Mouse (Mus musculus) urinary bladder, postnatal 4 days (tissue): Measurements from ENCODE around the gene Ube2r2.
A peak's percentile ranks its signal among the peaks of the same experiment; 100 is the strongest.

Experiments used
- DNase-seq, 2 experiments: peaks; one replicate each; pipeline ENCODE4 v3.0.0; 2021 to 2022; ENCODE audit warnings: low spot score in 2 of 2

Gene Ube2r2

GRCm38 (mm10) chr4:41118706-41119292, 16.7 kb upstream of the Ube2r2 start:
- DNase-seq, result peak in 1 of 2 experiments; percentile 72

GRCm38 (mm10) chr4:41124180-41124951, 11.2 kb upstream of the Ube2r2 start, which contains the start of gene Nol6:
Gene Nol6 (minus strand): TSS chr4:41124455.
- peak; percentile 97 to 98 for DNase-seq

DNA sequence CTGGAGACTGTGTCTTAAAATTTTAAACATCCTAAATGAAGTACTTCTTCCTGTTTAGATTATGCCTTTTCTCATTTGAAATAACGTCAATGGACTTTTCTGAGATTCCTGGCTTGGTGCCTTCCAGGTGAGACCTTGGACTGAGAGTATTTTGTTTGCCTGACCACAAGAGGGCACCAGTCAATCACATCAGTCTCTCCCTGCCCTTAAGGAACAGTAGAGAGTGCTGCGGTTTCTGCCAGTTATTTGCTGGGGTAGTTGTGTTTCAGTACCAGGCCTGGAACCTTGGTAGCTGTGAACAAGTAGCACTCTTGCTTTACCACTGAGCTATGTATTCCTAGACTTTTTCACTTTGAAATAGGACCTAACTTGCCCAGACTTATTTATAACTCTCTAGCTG, 6.1 kb upstream of the Ube2r2 start:
- DNase-seq, result no peak

- no peak for DNase-seq
These were observed 5.7 kb upstream of the Ube2r2 start for GRCm38 (mm10) chr4:41129836-41130235.

GRCm38 (mm10) chr4:41132471-41132870, 3.1 kb upstream of the Ube2r2 start:
- DNase-seq, result no peak

DNA sequence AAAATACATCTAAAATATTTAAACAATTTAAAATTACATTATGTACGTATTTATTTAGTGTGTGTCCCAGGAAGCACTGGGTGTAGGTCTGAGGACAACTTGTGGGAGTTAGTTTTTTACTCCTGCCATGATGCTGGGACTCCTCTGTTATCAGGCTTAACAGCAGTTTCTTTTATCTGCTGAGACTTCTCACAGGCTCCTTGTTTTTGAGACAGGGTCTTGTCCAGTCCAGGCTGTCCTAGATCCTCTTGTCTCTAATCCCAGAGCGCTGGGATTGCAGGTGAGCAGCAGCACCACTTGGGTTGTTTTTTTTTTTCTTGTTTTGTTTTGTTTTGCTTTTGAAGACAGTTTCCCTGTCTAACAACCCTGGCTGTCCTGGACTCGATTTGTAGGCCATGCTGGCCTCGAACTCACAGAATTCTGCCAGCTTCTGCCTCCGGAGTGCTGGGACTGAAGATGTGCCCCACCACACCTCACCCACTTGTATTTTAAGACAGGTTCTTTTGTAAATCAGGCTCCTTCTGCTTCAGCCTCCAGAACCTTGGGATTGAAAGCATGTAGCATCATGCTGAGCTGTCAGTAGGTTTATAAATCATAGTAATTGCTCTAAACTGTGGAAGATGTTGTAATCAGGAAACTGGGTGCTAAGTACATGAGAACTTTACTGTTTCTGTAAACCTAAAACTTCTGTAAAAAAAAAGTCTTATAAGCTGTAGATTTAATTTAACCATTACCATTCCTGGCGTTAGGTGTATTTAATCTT, 1.8 kb upstream of the Ube2r2 start:
- no peak for DNase-seq

GRCm38 (mm10) chr4:41134935-41135710, 420 bp upstream of the Ube2r2 start:
- peak; percentile 71 to 78 for DNase-seq

DNA sequence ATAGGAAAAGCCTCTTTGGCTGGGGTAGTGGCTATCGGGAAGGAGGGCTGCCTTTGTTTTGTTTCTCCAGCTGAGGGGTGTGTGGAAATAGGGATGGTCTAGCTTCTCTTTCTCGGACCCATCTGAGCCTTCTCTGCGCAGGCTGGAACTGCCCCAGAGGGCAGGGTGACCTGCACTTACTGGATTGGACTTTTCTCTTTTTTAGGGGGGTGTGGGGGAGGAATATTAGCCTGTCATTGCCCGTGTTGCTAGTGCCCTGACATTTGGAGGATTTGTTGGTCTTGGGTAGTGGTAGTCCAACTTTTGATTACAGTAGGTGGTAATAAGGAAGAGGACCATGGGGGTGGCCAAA, 887 bp downstream of the Ube2r2 start:
- no peak for DNase-seq

- no peak for DNase-seq
These were observed 1.3 kb downstream of the Ube2r2 start for GRCm38 (mm10) chr4:41136811-41137210.

- DNase-seq, result no peak
These were observed 4.8 kb downstream of the Ube2r2 start for GRCm38 (mm10) chr4:41140174-41140875.

- no peak for DNase-seq
These were observed 7.1 kb downstream of the Ube2r2 start for GRCm38 (mm10) chr4:41142601-41143000.

- DNase-seq, result no peak
These were observed 14.3 kb downstream of the Ube2r2 start for GRCm38 (mm10) chr4:41149891-41150290.

GRCm38 (mm10) chr4:41151186-41151585, 15.6 kb downstream of the Ube2r2 start:
- no peak for DNase-seq

DNA sequence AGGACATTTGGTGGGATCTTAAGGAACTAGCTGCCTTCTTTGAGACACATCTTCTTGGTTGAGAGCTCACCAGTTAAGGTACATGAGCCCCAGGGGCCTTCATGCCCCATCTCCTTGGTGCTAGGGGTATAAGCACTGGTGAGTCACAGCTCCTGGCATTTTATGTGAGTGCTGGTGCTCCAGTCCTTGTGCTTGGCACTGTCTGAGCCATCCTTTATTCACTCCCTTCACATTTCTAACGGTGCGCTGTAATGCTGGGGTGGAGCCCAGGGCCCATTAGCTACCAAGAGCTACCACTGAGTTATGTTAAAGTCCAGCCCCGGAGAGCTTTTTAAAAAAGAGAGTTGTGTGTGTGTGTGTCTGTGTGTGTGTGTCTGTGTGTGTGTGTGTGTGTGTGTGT, 17.6 kb downstream of the Ube2r2 start:
- no peak for DNase-seq

GRCm38 (mm10) chr4:41156961-41157360, 21.4 kb downstream of the Ube2r2 start:
- DNase-seq, result no peak

DNA sequence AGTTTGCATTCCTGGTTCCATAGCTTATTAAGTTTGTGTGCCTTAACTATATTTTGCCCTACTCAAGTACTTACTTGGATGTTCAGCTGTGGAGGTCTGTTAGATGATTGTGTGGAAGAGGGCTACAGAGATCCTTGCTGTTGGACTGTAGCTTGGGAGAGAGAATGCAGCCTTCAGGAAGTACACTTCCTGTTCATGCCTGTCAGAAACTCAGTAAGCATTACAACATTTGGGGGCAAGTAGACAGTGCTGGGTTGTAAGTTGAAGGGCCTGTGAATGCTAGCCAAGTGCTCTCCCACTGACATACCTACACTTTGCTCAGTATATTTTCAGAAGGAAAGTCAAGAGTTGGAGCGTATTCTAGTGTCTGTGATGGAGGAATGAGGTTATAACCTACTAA, 22.7 kb downstream of the Ube2r2 start:
- no peak for DNase-seq

- DNase-seq, result no peak
These were observed 25.7 kb downstream of the Ube2r2 start for GRCm38 (mm10) chr4:41161232-41161631.

- DNase-seq, result no peak
These were observed 29.4 kb downstream of the Ube2r2 start for GRCm38 (mm10) chr4:41164974-41165373.

GRCm38 (mm10) chr4:41165693-41166475, 30.3 kb downstream of the Ube2r2 start:
- peak; percentile 38 to 79 for DNase-seq

DNA sequence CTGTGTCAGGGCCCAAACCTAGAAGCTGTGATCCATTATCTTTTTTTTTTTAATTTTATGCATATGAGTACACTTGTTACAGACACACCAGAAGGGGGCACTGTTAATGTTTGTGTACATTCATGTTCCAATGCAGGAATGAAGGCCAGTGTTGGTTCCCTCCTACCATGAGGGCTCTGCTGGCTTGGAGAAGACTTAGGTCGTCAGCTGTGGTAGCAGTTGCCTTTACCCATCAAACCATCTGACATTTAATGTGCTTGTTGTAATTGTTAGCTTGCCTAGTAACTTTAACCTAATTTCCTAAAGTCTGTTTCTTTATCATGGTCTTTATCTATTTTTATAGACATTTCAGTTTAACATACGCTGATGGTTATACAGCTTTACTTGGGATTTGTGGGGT, 35.4 kb downstream of the Ube2r2 start:
- no peak for DNase-seq

DNA sequence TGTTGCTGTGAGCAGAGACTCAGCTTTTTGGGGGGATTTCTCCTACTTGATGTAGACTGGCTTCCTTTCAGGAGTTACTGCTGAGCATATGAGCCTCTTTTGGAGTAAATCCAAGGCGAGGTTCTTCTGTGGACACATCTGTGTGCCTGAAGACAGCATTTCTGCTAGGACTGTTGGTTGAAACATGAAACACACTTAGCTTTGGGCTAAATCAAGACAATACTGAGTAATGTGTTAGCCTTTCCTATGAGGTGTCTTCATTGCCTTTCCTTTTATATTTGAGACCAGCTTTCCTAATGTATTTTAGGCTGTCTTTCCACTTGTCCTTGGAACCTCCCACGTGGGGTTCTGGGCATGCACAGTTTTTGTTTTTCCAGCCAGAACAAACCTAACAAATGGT, 39.1 kb downstream of the Ube2r2 start:
- DNase-seq, result no peak
